Mouse (Mus musculus): Measurements from ENCODE around the gene Lmf1.

Lmf1 gene

DNA sequence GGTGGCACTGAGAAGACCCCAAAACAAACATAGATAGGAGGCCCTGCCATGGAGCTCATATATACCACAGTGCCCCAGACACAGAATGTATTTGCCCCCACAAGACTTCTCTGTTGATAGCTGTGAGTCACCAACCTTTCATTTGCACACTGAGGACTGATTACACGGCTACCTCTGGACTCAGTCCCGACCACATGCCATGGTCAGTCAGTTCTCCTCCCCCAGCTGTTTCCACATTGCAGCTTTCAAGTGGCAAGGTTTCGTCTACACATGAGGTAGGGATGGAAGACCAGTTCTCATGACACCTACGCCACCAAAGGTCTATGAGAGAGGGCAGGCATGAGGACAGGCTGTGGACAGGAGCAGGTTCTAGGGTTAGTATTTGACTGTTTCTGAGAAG lies 132.3 kb downstream of the Lmf1 start:
- no peak for DNase-seq
